Mouse (Mus musculus) lung, postnatal 0 days (tissue): Measurements from ENCODE around the gene Gpr37l1.

ENCODE experiments used
- CTCF ChIP-seq: IDR thresholded peaks from 2 replicates; pipeline ENCODE4 v1.5.1; 2016; ENCODE audit warnings: antibody characterized with exemption, mild to moderate bottlenecking
- EP300 ChIP-seq: IDR thresholded peaks from 2 replicates; pipeline ENCODE4 v1.6.1; 2016; ENCODE audit warnings: antibody characterized with exemption, mild to moderate bottlenecking, control low read depth

- no peak for TF ChIP-seq CTCF
- TF ChIP-seq EP300, result no peak
These were observed 4.8 kb downstream of the Gpr37l1 start for GRCm38 (mm10) chr1:135162720-135163119.
